Mouse (Mus musculus): ENCODE results near the gene Slc31a1. TPM values are rescaled to one million over a fixed set of nuclear protein-coding genes. Genes with fewer than 3 reads are reported as not detected.

The Slc31a1 gene
- polyA plus RNA-seq, 1 experiment from 2014 or later = 133 TPM

DNA sequence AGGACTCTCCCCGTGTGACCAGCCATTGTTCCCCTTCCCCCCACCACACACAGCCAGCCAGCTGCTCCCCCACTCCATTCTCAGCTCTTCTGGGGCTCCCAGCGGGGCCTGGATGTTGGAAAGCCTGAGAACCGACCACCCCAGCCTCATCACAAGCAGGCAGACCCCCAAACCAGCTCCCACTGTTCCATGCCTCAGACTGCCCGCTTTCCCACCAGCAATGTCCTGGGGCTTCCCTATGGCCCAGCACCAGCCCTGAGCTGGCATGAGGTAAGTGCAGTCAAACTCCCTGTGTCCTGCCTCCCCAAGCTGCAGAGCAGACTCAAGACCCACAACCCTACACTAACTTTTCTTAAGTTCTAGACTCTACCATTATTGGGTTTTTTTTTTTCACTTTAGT is 45.6 kb downstream of the Slc31a1 start:
- no peak overlapping the region for H3K4me2 ChIP-seq (replicated peaks; ENCODE audit: low read depth)
- ATAC-seq = no peak

DNA sequence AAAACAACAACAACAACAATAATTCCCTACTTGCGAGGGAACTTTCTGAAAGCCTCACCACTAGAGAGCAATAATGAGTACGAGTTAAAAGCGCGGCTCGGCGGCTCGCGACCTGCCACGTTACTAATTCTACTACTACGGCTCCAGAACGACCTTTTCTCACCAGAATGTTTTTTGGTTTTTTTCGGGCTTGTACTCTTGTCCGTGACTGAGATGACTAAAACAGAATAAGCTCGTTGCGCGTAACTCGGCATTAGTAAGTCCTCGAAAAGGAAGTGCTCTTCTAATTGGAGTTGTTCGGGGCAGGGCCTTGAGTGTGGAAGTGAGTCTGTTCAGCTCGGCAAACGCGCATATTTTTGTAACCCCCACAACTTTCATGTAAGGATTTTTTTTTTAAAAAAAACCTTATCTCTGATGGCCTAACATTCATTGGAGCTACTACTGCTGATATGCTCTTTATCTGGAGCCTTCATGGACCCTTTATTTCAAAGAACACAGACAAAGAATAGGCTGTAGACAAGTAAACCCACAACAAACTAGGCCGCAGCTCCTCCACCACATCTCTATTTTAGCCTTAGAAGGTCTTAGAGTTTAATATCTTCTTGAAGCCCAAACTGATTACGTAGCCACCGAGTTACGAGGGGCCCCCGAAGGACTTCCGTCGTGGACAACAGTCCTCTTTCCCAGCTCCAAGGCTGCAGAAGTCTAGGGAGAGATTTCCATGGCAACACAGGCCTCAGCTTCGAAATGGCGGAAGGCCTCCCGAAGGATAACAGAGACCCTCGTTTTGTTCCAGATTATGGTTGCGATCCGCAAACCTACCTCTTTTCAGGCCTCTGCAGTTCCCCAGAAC is 47.4 kb downstream of the Slc31a1 start:
- peaks cover 16% of the 10 kb centered on the region for H3K36me3 ChIP-seq (ENCODE audit: control insufficient read depth, insufficient read depth)
- H3K9me3 ChIP-seq (ENCODE audit: control insufficient read depth) = no peaks in the 10 kb centered on the region
- peak overlapping the region; percentile 65 for H3K4me3 ChIP-seq (ENCODE audit: low read depth, low read length)
- peak; percentile 78 for TF ChIP-seq CTCF (IDR thresholded peaks at IDR 0.05; ENCODE audit: low read depth)
- under 1% methylated on average over 35 of the region's 35 CpGs for WGBS
- no peaks in the 10 kb centered on the region for H3K27me3 ChIP-seq (replicated peaks; ENCODE audit: control insufficient read depth, insufficient read depth, low read length)
- H3K4me1 ChIP-seq (replicated peaks; ENCODE audit: control insufficient read depth, insufficient read depth, low read length) = no peaks in the 10 kb centered on the region
- H3K9ac ChIP-seq (ENCODE audit: low read depth, low read length) = peak overlapping the region; percentile 72
- peak; percentile 41 for ATAC-seq
- H3K4me2 ChIP-seq (replicated peaks; ENCODE audit: low read depth) = peak overlapping the region; percentile 62
- H3K27ac ChIP-seq (ENCODE audit: low read depth, low read length) = peak overlapping the region; percentile 84

More for the DNA sequence above, 45.6 kb downstream of the Slc31a1 start:
- Histone ChIP-seq H3K9me3 (ENCODE audit: control insufficient read depth) (no peaks in the 10 kb centered on the region), H3K4me1 (replicated peaks; ENCODE audit: control insufficient read depth, insufficient read depth, low read length) (no peaks in the 10 kb centered on the region), H3K4me3 (ENCODE audit: low read depth, low read length) (no peak overlapping the region), H3K9ac (ENCODE audit: low read depth, low read length) (no peak overlapping the region), H3K27ac (ENCODE audit: low read depth, low read length) (no peak overlapping the region), H3K27me3 (replicated peaks; ENCODE audit: control insufficient read depth, insufficient read depth, low read length) (no peaks in the 10 kb centered on the region), H3K36me3 (ENCODE audit: control insufficient read depth, insufficient read depth) (peaks cover 17% of the 10 kb centered on the region)
- WGBS = 78% methylated on average over 4 of the region's 4 CpGs
- TF ChIP-seq CTCF (IDR thresholded peaks at IDR 0.05; ENCODE audit: low read depth) = no peak

DNA sequence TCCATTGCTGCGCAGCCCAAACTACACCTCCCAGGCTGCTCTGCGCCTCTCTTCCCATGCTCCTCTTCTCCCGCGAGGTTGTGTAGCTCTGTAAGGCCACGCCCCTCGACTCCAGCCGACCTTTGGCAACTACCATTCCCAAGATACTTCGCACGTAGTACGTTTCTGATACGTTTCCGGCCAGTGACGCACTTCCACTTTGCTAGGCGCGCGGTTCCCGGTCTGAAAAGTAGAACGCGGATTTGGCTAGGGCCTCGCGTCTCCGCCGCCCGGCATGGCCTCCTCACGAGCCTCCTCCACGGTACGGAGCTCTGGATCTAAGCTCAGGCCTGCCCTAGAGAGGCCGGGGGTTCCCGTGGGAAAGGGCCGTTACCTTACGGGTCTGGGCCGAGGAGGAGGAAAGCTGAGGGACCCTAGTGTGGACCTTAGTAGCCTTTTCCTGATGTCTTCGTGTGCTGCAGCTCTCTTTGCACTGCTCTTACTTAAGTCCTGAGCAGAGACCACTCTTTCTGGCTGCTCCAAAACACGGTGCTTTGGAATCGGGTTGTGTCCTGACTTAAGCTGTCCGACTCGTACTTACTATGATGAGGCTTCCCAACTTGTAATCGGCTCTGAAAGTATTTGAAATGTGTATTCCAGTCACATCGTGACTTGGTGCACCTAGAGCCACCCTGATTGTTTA is 48.2 kb downstream of the Slc31a1 start, which contains the start of the genes Cdc26 and Prpf4:
Gene Cdc26, minus strand, starts transcription at position 42 of the 682 bp plus-strand sequence.
Gene Prpf4, plus strand, starts transcription at position 197 of the 682 bp plus-strand sequence.
- Histone ChIP-seq H3K36me3 (ENCODE audit: control insufficient read depth, insufficient read depth) (peaks cover 23% of the 10 kb centered on the region), H3K9me3 (ENCODE audit: control insufficient read depth) (no peaks in the 10 kb centered on the region), H3K4me2 (replicated peaks; ENCODE audit: low read depth) (peak within 1 kb of the TSS; percentile 67), H3K4me3 (ENCODE audit: low read depth, low read length) (peak within 1 kb of the TSS; percentile 65), H3K4me1 (replicated peaks; ENCODE audit: control insufficient read depth, insufficient read depth, low read length) (no peaks in the 10 kb centered on the region), H3K27me3 (replicated peaks; ENCODE audit: control insufficient read depth, insufficient read depth, low read length) (no peaks in the 10 kb centered on the region), H3K27ac (ENCODE audit: low read depth, low read length) (peak within 1 kb of the TSS; percentile 84), H3K9ac (ENCODE audit: low read depth, low read length) (peak within 1 kb of the TSS; percentile 72)
- TF ChIP-seq CTCF (IDR thresholded peaks at IDR 0.05; ENCODE audit: low read depth) = no peak
- under 1% methylated on average over 39 of the region's 39 CpGs for WGBS
- peak; percentile 98 for ATAC-seq

GRCm38 (mm10) chr4:62409615-62410014 is 49.1 kb downstream of the Slc31a1 start:
- Histone ChIP-seq H3K4me1 (replicated peaks; ENCODE audit: control insufficient read depth, insufficient read depth, low read length) (no peaks in the 10 kb centered on the region), H3K4me2 (replicated peaks; ENCODE audit: low read depth) (peak overlapping the region; percentile 67), H3K36me3 (ENCODE audit: control insufficient read depth, insufficient read depth) (peaks cover 31% of the 10 kb centered on the region), H3K27ac (ENCODE audit: low read depth, low read length) (peak overlapping the region; percentile 84; the same call in 1 of the 2 replicates), H3K9me3 (ENCODE audit: control insufficient read depth) (no peaks in the 10 kb centered on the region), H3K4me3 (ENCODE audit: low read depth, low read length) (peak overlapping the region; percentile 65), H3K9ac (ENCODE audit: low read depth, low read length) (peak overlapping the region; percentile 67), H3K27me3 (replicated peaks; ENCODE audit: control insufficient read depth, insufficient read depth, low read length) (no peaks in the 10 kb centered on the region)
- TF ChIP-seq CTCF (IDR thresholded peaks at IDR 0.05; ENCODE audit: low read depth) = no peak
- ATAC-seq = no peak
- 16% methylated on average over 6 of the region's 6 CpGs for WGBS

GRCm38 (mm10) chr4:62410325-62410724 is 49.8 kb downstream of the Slc31a1 start:
- H3K9me3 ChIP-seq (ENCODE audit: control insufficient read depth) = no peaks in the 10 kb centered on the region
- no peak overlapping the region for H3K4me3 ChIP-seq (ENCODE audit: low read depth, low read length)
- H3K27ac ChIP-seq (ENCODE audit: low read depth, low read length) = no peak overlapping the region
- ATAC-seq = no peak
- no peak overlapping the region for H3K9ac ChIP-seq (ENCODE audit: low read depth, low read length)
- no peak for TF ChIP-seq CTCF (IDR thresholded peaks at IDR 0.05; ENCODE audit: low read depth)
- H3K27me3 ChIP-seq (replicated peaks; ENCODE audit: control insufficient read depth, insufficient read depth, low read length) = no peaks in the 10 kb centered on the region
- H3K4me1 ChIP-seq (replicated peaks; ENCODE audit: control insufficient read depth, insufficient read depth, low read length) = no peaks in the 10 kb centered on the region
- 83% methylated on average over 2 of the region's 2 CpGs for WGBS
- peaks cover 39% of the 10 kb centered on the region for H3K36me3 ChIP-seq (ENCODE audit: control insufficient read depth, insufficient read depth)
- no peak overlapping the region for H3K4me2 ChIP-seq (replicated peaks; ENCODE audit: low read depth)

- no peak for ATAC-seq
- peaks cover 51% of the 10 kb centered on the region for H3K36me3 ChIP-seq (ENCODE audit: control insufficient read depth, insufficient read depth)
- WGBS = 93% methylated on average over 10 of the region's 10 CpGs
- no peak overlapping the region for H3K9ac ChIP-seq (ENCODE audit: low read depth, low read length)
- no peaks in the 10 kb centered on the region for H3K27me3 ChIP-seq (replicated peaks; ENCODE audit: control insufficient read depth, insufficient read depth, low read length)
- TF ChIP-seq CTCF (IDR thresholded peaks at IDR 0.05; ENCODE audit: low read depth) = no peak
- no peaks in the 10 kb centered on the region for H3K9me3 ChIP-seq (ENCODE audit: control insufficient read depth)
- no peak overlapping the region for H3K4me2 ChIP-seq (replicated peaks; ENCODE audit: low read depth)
- no peak overlapping the region for H3K27ac ChIP-seq (ENCODE audit: low read depth, low read length)
- H3K4me3 ChIP-seq (ENCODE audit: low read depth, low read length) = no peak overlapping the region
- H3K4me1 ChIP-seq (replicated peaks; ENCODE audit: control insufficient read depth, insufficient read depth, low read length) = no peaks in the 10 kb centered on the region
These were observed 51.1 kb downstream of the Slc31a1 start for GRCm38 (mm10) chr4:62411606-62412005.
